Mouse (Mus musculus) CD4-positive, CD25-positive, alpha-beta regulatory T cell, adult 9 weeks (primary cell): Measurements from ENCODE around the gene Pts. TPM values are rescaled to one million over a fixed set of nuclear protein-coding genes. Genes with fewer than 3 reads are reported as not detected.

Experiments
- polyA plus RNA-seq: library from polyadenylated mRNA; unstranded; fragments of 100-300 nt; shearing (Covaris generic); gene quantifications from one replicate; pipeline ENCODE4 v1.2.1, GENCODE M21; 2017

Gene Pts
- polyA plus RNA-seq: 142 TPM

DNA sequence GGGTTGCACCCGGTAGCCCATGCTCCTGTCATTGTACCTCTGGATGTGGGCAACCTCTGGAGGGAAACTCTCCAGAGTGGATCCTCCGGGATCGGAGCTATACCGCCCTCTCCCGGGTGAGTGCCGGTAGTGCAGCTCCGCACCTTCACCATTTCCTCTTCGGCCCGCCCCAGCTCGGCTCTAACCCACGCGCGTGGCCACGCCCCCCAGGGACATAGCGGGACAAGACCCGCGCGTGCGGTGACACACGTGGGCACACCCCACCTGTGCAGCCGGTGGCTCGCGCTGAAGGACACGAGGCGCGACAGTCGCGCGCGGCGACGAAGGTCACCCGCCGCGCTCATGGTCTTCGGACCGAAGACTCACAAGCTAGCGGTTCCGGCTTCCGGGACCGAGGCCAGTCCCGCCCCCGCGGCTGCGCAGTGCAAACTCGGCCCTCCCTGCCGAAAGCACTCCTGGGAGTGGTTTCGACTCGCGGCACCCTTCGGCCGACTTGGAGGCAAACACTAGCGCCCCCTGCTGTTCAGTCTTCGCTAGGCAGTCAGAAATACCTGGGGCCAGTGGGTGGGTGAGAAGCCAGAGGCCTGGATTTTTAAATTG lies at the start of gene Pts:
Gene Pts (minus strand): TSS at position 432 of the 600 bp plus-strand sequence.

DNA sequence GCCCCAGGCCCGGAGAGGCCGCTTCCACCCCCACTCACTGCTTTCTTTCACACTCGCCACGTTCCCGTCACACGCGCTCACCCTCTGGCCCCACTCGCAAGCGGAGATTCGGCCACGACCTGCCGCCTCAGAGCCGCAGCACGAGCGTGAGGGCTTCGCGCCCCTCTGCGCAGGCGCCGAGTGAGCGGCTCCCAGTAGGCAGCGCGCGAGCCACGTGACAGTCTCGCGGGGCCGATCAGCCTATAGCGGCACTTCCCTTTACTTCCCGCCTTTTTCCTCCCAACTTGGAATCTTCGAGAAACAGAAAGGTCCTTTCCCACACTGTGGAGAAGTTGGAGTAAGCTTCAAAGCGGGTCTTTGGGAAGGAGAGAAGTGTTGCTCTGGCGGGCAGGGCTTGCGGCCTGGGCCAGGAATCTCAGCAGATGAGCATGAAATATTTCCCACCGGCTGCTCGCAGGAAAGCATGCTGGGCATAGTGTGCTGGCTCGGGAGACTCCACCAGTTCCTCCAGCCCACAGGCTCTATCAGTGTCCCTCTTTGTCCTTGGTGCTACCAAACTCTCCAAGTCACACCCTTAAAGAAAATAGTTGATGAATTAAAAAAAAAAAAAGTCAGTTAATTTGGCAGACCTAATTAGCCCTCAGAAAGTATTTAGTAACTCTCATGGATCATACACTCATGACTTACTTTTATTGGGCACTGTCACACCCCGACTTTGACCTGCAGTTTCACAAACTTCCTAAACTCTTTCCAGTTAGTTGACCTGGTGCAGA lies 32.8 kb upstream of the Pts start, which contains the start of gene Tex12:
Gene Tex12 (minus strand): TSS at position 181 of the 773 bp plus-strand sequence.

DNA sequence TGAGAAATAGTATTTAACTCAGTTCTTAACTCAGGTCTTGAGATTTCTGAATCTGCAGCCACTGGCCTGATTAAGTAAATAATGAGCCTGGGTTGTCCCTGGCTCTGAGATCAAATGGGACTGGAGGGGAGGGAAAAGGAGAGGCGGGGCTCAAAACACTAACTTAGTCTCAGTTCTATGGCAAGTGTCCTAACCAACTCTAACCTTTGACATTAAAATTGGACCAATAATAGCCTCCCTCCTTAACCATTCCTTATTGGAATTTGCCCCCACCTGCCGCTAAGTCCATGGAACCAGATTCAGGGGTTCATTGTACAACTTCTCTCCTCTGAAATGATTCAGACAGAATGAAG lies 26.5 kb upstream of the Pts start, which contains the start of gene Bco2:
Gene Bco2 (minus strand): TSS at position 88 of the 353 bp plus-strand sequence.

DNA sequence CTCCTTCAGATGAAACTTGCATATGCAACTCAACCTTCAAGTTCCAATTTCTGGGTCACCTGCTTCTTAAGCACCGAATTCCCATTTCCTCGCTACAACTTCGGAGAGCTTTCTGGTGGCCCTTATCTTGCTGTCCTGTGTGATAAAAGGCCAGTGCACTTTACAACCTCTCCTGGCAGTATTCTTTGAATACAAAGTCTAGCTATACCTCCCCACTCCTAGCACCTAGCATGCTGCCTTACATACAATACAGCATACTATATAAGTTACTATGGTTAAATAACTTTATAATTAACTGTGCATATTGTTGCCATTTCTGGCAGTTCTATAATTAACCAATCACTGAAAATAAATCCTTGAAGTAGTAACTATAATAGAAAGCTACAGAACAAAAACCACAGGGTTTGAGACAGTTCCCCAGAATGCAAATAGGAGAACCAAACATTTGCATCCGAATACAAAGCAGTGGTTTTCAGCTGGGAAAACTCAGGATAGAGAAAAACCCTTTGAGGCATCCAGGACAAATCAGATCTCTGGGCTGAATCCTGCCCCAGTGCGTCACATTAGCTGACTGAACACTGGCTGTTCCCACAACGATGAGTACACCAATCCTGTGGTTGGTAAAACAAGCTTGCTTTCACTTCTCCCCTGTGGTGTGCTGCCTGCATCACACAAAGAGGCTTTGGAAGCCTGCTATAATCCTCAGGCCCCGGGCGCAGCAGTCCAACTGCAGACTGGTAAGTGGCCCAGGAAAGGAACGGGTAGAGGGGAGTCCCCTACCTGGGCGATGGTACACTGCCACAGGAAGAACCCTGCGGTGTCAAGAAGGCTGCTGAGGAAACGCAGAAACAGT lies 25.9 kb upstream of the Pts start, which contains the start of gene Il18:
Gene Il18 (plus strand): TSS at position 587 of the 853 bp plus-strand sequence.

DNA sequence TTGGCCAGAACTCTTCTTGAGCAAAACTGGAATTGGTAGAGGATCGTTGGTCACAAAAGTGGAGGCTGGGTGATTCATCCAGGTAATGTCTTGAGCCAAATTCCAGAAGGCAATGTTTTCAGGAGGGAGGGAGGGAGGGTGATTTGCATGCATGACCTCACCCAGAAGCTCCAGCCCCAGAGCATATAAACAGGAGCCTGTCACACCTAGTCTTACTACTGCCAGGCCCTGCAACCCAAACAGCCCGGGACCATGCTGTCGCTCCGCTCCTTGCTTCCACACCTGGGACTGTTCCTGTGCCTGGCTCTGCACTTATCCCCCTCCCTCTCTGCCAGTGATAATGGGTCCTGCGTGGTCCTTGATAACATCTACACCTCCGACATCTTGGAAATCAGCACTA lies 34.2 kb downstream of the Pts start, which contains the start of gene Plet1:
Gene Plet1 (plus strand): TSS at position 215 of the 400 bp plus-strand sequence.

Other genes starting within 250 kb of the Pts start
- gene Rpl10-ps3, start 183.8 kb downstream of the Pts start, polyA plus RNA-seq: 867 TPM
- gene Plet1, start 34.2 kb downstream of the Pts start, polyA plus RNA-seq: not detected
- gene Il18, start 26.1 kb upstream of the Pts start, polyA plus RNA-seq: 4.3 TPM
- 0.60 TPM for gene Bco2, start 26.5 kb upstream of the Pts start, polyA plus RNA-seq
- gene Tex12, start 32.6 kb upstream of the Pts start, polyA plus RNA-seq: not detected
- 193 TPM for gene Sdhd, start 75.1 kb upstream of the Pts start, polyA plus RNA-seq
- gene Timm8b, start 75.2 kb upstream of the Pts start, polyA plus RNA-seq: 125 TPM
- 0.76 TPM for gene Pih1d2, start 88.6 kb upstream of the Pts start, polyA plus RNA-seq
- 19.7 TPM for gene Nkapd1, start 88.7 kb upstream of the Pts start, polyA plus RNA-seq
- 26.1 TPM for gene Dlat, start 131.1 kb upstream of the Pts start, polyA plus RNA-seq
- 0.14 TPM for gene Dixdc1, start 210.8 kb upstream of the Pts start, polyA plus RNA-seq
- not detected for gene 2310030G06Rik, start 217.8 kb upstream of the Pts start, polyA plus RNA-seq
- gene Cryab, start 222.6 kb upstream of the Pts start, polyA plus RNA-seq: 0.82 TPM
- gene Hspb2, start 223.6 kb upstream of the Pts start, polyA plus RNA-seq: not detected
- gene Fdxacb1, start 239.5 kb upstream of the Pts start, polyA plus RNA-seq: 10.2 TPM
- gene Alg9, start 246.3 kb upstream of the Pts start, polyA plus RNA-seq: 7.7 TPM
- 18.6 TPM for gene 1110032A03Rik, start 246.8 kb upstream of the Pts start, polyA plus RNA-seq